Mouse (Mus musculus) liver, embryonic 14.5 days (tissue): ENCODE results near the gene Kcnip3.

Experiments
- CTCF ChIP-seq: IDR thresholded peaks from 2 replicates; pipeline ENCODE4 v1.5.1; 2016; ENCODE audit warnings: antibody characterized with exemption, low read depth, control low read depth
- EP300 ChIP-seq: IDR thresholded peaks from 2 replicates; pipeline ENCODE4 v1.6.1; 2016; ENCODE audit warnings: antibody characterized with exemption, low read depth

GRCm38 (mm10) chr2:127518273-127518672 is 3.6 kb downstream of the Kcnip3 start:
- TF ChIP-seq CTCF = no peak
- TF ChIP-seq EP300 = no peak
